8 mouse cellular contexts compared by ENCODE assay signal in genomic region chr8:3411901-3412301, GRCm38 (mm10). TPM values are rescaled to one million over a fixed set of nuclear protein-coding genes. Genes with fewer than 3 reads are reported as not detected.
A peak's percentile ranks its signal among the peaks of the same experiment; 100 is the strongest.
DNase-seq lines count a peak whose midpoint lies in the region; ATAC-seq and TF ChIP-seq lines count a peak whose summit lies in the region.
"Had no signal": no experiment of that assay in that cellular context is flagged by ENCODE, and none has a peak within 500 bp of the region (broad histone marks: within the 10 kb centered on the region; RNA-seq: fewer than 3 reads in every experiment).

No protein-coding gene starts in this region.

- peaks cover 17% of the 10 kb centered on the region for H3K4me1 ChIP-seq in heart, adult 2 months (ENCODE audit: control insufficient read depth, insufficient read depth, low read length)
- H3K4me1 ChIP-seq in liver, embryonic 12.5 days, result peaks cover 86% of the 10 kb centered on the region
- H3K4me1 ChIP-seq in midbrain, embryonic 14.5 days (ENCODE audit: control insufficient read depth, insufficient read depth, low read length), result peaks cover 23% of the 10 kb centered on the region

- 14% methylated on average over 7 of the region's 7 CpGs for WGBS in heart, adult 2 months
- WGBS in liver, embryonic 12.5 days (ENCODE audit: insufficient replicate concordance), result 29% methylated on average over 7 of the region's 7 CpGs
- 94% methylated on average over 7 of the region's 7 CpGs for WGBS in midbrain, embryonic 14.5 days

- no peaks in the 10 kb centered on the region for H3K9me3 ChIP-seq in liver, embryonic 12.5 days (replicated peaks)
- H3K9me3 ChIP-seq in midbrain, embryonic 14.5 days (ENCODE audit: control insufficient read depth, low read length), result no peaks in the 10 kb centered on the region
- H3K9me3 ChIP-seq: limb, embryonic 13.5 days had no signal

- no peak overlapping the region for H3K4me3 ChIP-seq in heart, adult 2 months
- 0 out of 2 replicates have a peak overlapping the region, but pooled peaks have one; percentile 1 for H3K4me3 ChIP-seq in liver, embryonic 12.5 days
- no peak overlapping the region for H3K4me3 ChIP-seq in midbrain, embryonic 14.5 days (replicated peaks; ENCODE audit: low read depth, low read length)
- H3K4me3 ChIP-seq: limb, embryonic 13.5 days had no signal

- DNase-seq in urinary bladder, postnatal 14 days (ENCODE audit: low spot score), result peak; percentile 60
- no peak for DNase-seq in urinary bladder, postnatal 10 days (ENCODE audit: low spot score)
- peak; percentile 58 to 67 for DNase-seq in heart, adult 2 months
- DNase-seq in layer of hippocampus, postnatal 10 days (ENCODE audit: low spot score in 2 of 2), result no peak
- no peak for DNase-seq in midbrain, embryonic 14.5 days

- TF ChIP-seq CTCF in heart, adult 2 months (IDR thresholded peaks at IDR 0.05), result no peak

- H3K27me3 ChIP-seq in heart, adult 2 months (ENCODE audit: control insufficient read depth, insufficient read depth, low read length), result no peaks in the 10 kb centered on the region
- no peaks in the 10 kb centered on the region for H3K27me3 ChIP-seq in liver, embryonic 12.5 days (replicated peaks)
- H3K27me3 ChIP-seq in midbrain, embryonic 14.5 days (ENCODE audit: control insufficient read depth, insufficient read depth, low read length), result no peaks in the 10 kb centered on the region
- H3K27me3 ChIP-seq: limb, embryonic 13.5 days had no signal

- peak; percentile 83 for ATAC-seq in liver, embryonic 12.5 days
- no peak for ATAC-seq in monocyte, adult 5-6 weeks (replicated peaks; ENCODE audit: insufficient number of reproducible peaks, low FRiP score, low TSS enrichment, poor library complexity, severe bottlenecking)
- no peak for ATAC-seq in midbrain, embryonic 14.5 days (ENCODE audit: low FRiP score, low TSS enrichment)

- peaks cover 5% of the 10 kb centered on the region for H3K36me3 ChIP-seq in heart, adult 2 months (ENCODE audit: control insufficient read depth, insufficient read depth, low read length)
- H3K36me3 ChIP-seq in liver, embryonic 12.5 days, result no peaks in the 10 kb centered on the region
- no peaks in the 10 kb centered on the region for H3K36me3 ChIP-seq in midbrain, embryonic 14.5 days (ENCODE audit: control insufficient read depth, insufficient read depth, low read length)
- H3K36me3 ChIP-seq: limb, embryonic 13.5 days had no signal

- no peaks in the 10 kb centered on the region for H3K79me2 ChIP-seq in heart, adult 2 months (replicated peaks; ENCODE audit: control insufficient read depth, insufficient read depth, low read length)

- no peak for TF ChIP-seq POLR2A in heart, adult 2 months (IDR thresholded peaks at IDR 0.05; ENCODE audit: insufficient read depth, low read depth, low read length)

- intact Hi-C loops in heart, adult 2 months (cut with DNase I), result no loop called here

- peak; percentile 49; the same call in 1 of the 2 replicates for TF ChIP-seq EP300 in heart, adult 2 months (IDR thresholded peaks at IDR 0.05; ENCODE audit: insufficient read depth, low read depth, low read length)

- H3K4me2 ChIP-seq in liver, embryonic 12.5 days, result peak overlapping the region; percentile 53
- no peak overlapping the region for H3K4me2 ChIP-seq in midbrain, embryonic 14.5 days (ENCODE audit: low read length)
- H3K4me2 ChIP-seq: limb, embryonic 13.5 days had no signal

- H3K27ac ChIP-seq in heart, adult 2 months, result peak overlapping the region; percentile 82
- H3K27ac ChIP-seq in liver, embryonic 12.5 days, result peak overlapping the region; percentile 73
- H3K27ac ChIP-seq in midbrain, embryonic 14.5 days (replicated peaks; ENCODE audit: low read depth, low read length), result no peak overlapping the region
- H3K27ac ChIP-seq: limb, embryonic 13.5 days had no signal

- H3K9ac ChIP-seq in heart, adult 2 months (ENCODE audit: low read depth, low read length), result no peak overlapping the region
- no peak overlapping the region for H3K9ac ChIP-seq in liver, embryonic 12.5 days
- no peak overlapping the region for H3K9ac ChIP-seq in midbrain, embryonic 14.5 days (replicated peaks; ENCODE audit: low read length)
- H3K9ac ChIP-seq: limb, embryonic 13.5 days had no signal

RNA-seq across cellular contexts. Expression of gene Arhgef18, which starts 19.1 kb away (rescaled TPM):
- total RNA-seq in heart, adult 2 months (2021), result 10 to 100 TPM; 18.7 to 20.4 TPM
- 12.3 and 15.3 TPM in 2 replicates for polyA plus RNA-seq in heart, adult 2 months (2012; rRNA removed)
- polyA plus RNA-seq in liver, embryonic 12.5 days (2016; fragmentation: Nextera tagmentation; extraction: Ambion mirVana), result 4.1 and 4.4 TPM in 2 replicates
- 44.8 to 134 TPM (median 53.5 TPM) in 3 replicates for total RNA-seq in monocyte, adult 5-6 weeks (2017)
- total RNA-seq in layer of hippocampus, postnatal 10 days (2021), result 10 to 100 TPM; 36.5 to 44.6 TPM
- polyA plus RNA-seq in midbrain, embryonic 14.5 days (2014; fragmentation: Nextera tagmentation; extraction: Ambion mirVana), result 12.5 and 13.2 TPM in 2 replicates

RNA-seq across cellular contexts. Expression of gene Pex11g, which starts 55.6 kb away (rescaled TPM):
- 1 to 10 TPM; 2.4 to 3.1 TPM for total RNA-seq in heart, adult 2 months (2021)
- polyA plus RNA-seq in heart, adult 2 months (2012; rRNA removed), result 4.5 and 5.5 TPM in 2 replicates
- 3.4 and 3.6 TPM in 2 replicates for polyA plus RNA-seq in liver, embryonic 12.5 days (2016; fragmentation: Nextera tagmentation; extraction: Ambion mirVana)
- 1.7 to 2.1 TPM in 2 of 3 replicates, not detected in the other for total RNA-seq in monocyte, adult 5-6 weeks (2017)
- 1 to 10 TPM in 1 of 2 experiments, under 1 TPM in 1; 0.87 to 1.7 TPM for total RNA-seq in layer of hippocampus, postnatal 10 days (2021)
- 3.2 and 3.9 TPM in 2 replicates for polyA plus RNA-seq in midbrain, embryonic 14.5 days (2014; fragmentation: Nextera tagmentation; extraction: Ambion mirVana)

RNA-seq across cellular contexts. Expression of gene A430078G23Rik, which starts 58.7 kb away (rescaled TPM):
- total RNA-seq in heart, adult 2 months (2021), result under 1 TPM; 0.57 TPM
- polyA plus RNA-seq in heart, adult 2 months (2012; rRNA removed), result 0.41 and 0.53 TPM in 2 replicates
- 0.81 and 0.87 TPM in 2 replicates for polyA plus RNA-seq in liver, embryonic 12.5 days (2016; fragmentation: Nextera tagmentation; extraction: Ambion mirVana)
- total RNA-seq in monocyte, adult 5-6 weeks (2017), result 62.9 to 119 TPM (median 81.1 TPM) in 3 replicates
- total RNA-seq in layer of hippocampus, postnatal 10 days (2021), result under 1 TPM in 1 of 2 experiments, not detected in 1; 0.53 TPM
- not detected in 2 replicates for polyA plus RNA-seq in midbrain, embryonic 14.5 days (2014; fragmentation: Nextera tagmentation; extraction: Ambion mirVana)

RNA-seq across cellular contexts. Expression of gene Tex45, which starts 58.8 kb away (rescaled TPM):
- total RNA-seq in heart, adult 2 months (2021), result under 1 TPM in 1 of 2 experiments, not detected in 1; 0.14 TPM
- 0.12 TPM in 1 of 2 replicates, not detected in the other for polyA plus RNA-seq in heart, adult 2 months (2012; rRNA removed)
- 0.08 TPM in 1 of 2 replicates, not detected in the other for polyA plus RNA-seq in liver, embryonic 12.5 days (2016; fragmentation: Nextera tagmentation; extraction: Ambion mirVana)
- total RNA-seq in monocyte, adult 5-6 weeks (2017), result 0.29 TPM in 1 of 3 replicates, not detected in the others
- under 1 TPM; 0.20 to 0.32 TPM for total RNA-seq in layer of hippocampus, postnatal 10 days (2021)
- polyA plus RNA-seq in midbrain, embryonic 14.5 days (2014; fragmentation: Nextera tagmentation; extraction: Ambion mirVana), result 0.18 and 0.58 TPM in 2 replicates
- polyA plus RNA-seq: limb, embryonic 13.5 days had no signal

Comparison
In these comparisons a context has a peak if more than half of its experiments do, and no peak if none do; other contexts are left out.
1. DNase-seq: peak in urinary bladder, postnatal 14 days (single experiment) and heart, adult 2 months (2 of 2); none in urinary bladder, postnatal 10 days (single experiment), layer of hippocampus, postnatal 10 days (0 of 2) and midbrain, embryonic 14.5 days (single experiment).
2. RNA of gene A430078G23Rik, which starts 58.7 kb away (total RNA-seq): 62.9 to 119 TPM in monocyte, adult 5-6 weeks; 0.57 TPM in heart, adult 2 months and 0.53 TPM in layer of hippocampus, postnatal 10 days; every median in the first group is over 10 times any median in the second.